Mouse (Mus musculus) E14TG2a.4 (cell line): ENCODE data around the gene Zbed4.
"Not testable (repeated sequence)": the region's sequence is repeated elsewhere in the genome, so short reads cannot be mapped to it uniquely, and the experiment has no call there.

ENCODE experiments used
- H3K27me3 ChIP-seq: 2 replicates; pipeline ENCODE4 v1.6.1; 2014; ENCODE audit warnings: low read length, control low read depth; ENCODE audit not compliant: insufficient read depth
- H3K36me3 ChIP-seq: 2 replicates; pipeline ENCODE4 v1.6.1; 2014; ENCODE audit warnings: low read length, control low read depth; ENCODE audit not compliant: insufficient read depth
- H3K4me1 ChIP-seq: replicated peaks from 2 replicates; pipeline ENCODE4 v1.6.1; 2014; ENCODE audit warnings: low read depth, low read length, control low read depth
- H3K4me3 ChIP-seq: replicated peaks from 2 replicates; pipeline ENCODE4 v1.5.1; 2014; ENCODE audit warnings: mild to moderate bottlenecking, low read length
- H3K9me3 ChIP-seq: 2 replicates; pipeline ENCODE4 v1.6.1; 2014; ENCODE audit warnings: low read length, control low read depth
- CTCF ChIP-seq: conservative IDR thresholded peaks from 2 replicates; pipeline ENCODE4 v1.5.1; 2014; ENCODE audit warnings: low read length
- NANOG ChIP-seq: IDR thresholded peaks from 2 replicates; pipeline ENCODE4 v1.6.1; 2014; ENCODE audit warnings: borderline replicate concordance, low read length, mixed read lengths
- POU5F1 ChIP-seq: IDR thresholded peaks from 2 replicates; pipeline ENCODE4 v1.6.1; 2014; ENCODE audit warnings: low read length, borderline replicate concordance

Gene Zbed4

DNA sequence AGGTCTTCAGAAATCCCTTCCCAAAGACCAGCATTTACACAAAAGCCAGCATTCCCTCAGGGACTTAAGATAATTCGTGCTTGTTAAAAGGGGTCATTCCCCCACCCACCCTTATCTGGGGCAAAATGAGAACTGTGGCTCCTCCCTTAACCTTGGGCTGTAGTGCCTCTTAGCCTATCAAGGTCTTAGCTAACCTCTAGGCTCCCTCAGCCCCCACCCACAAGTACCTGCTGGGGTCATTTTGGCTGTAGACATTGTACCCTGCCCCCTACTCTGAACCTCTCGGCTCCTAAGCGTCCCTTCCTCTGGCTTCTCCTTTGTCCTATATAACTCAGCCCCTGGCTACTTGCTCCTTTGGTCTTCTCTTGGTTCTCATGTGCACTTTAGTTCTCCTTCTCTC is 5.5 kb upstream of the Zbed4 start:
- Histone ChIP-seq H3K4me1 (peaks cover 36% of the 10 kb centered on the region), H3K4me3 (no peak overlapping the region), H3K36me3 (no peaks in the 10 kb centered on the region), H3K9me3 (no peaks in the 10 kb centered on the region), H3K27me3 (peaks cover 6% of the 10 kb centered on the region; the same call in 1 of the 2 replicates)
- TF ChIP-seq NANOG = no peak
- TF ChIP-seq CTCF = no peak
- no peak for TF ChIP-seq POU5F1

DNA sequence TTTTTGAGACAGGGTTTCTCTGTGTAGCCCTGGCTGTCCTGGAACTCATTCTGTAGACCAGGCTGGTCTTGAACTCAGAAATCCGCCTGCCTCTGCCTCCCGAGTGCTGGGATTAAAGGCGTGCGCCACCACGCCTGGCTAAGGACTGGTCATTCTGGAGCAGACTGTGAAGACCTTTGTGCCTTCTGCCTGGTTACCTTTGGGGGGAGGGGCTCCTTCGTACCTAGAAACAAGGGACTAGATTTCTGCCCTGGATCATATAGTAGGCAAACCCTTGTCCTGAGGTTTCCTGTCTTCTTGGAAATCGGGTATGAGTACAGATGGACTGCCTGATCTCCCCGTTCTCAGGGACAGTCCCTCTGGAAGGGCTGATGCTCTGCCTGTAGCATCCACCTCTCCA is 1.8 kb upstream of the Zbed4 start:
- Histone ChIP-seq H3K4me3 (peak overlapping the region; percentile 84), H3K4me1 (peaks cover 51% of the 10 kb centered on the region)
- H3K9me3 ChIP-seq, H3K27me3 ChIP-seq, H3K36me3 ChIP-seq: not testable (repeated sequence)

DNA sequence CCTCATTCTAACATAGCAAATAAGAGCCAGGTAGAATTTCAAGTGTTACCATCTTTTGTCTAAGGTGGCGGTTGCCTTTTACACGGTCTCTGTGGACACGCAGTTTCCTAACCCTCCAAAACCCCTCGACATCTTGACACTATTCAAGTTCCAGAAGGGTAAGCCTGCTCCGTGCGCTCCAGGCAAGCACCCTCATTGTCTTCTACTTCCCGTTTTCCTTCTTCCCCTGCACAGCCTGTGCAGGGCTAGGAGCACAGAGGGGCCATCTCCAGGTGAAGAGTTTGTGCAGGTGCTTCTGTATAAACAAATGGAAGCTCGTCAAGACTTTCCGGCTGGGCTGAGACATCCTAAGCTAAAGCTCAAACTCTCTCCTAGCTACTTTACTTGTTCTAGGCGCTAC is 1.4 kb upstream of the Zbed4 start:
- peak overlapping the region; percentile 84 for H3K4me3 ChIP-seq
- H3K36me3 ChIP-seq = peaks cover 11% of the 10 kb centered on the region
- no peaks in the 10 kb centered on the region for H3K9me3 ChIP-seq
- peaks cover 4% of the 10 kb centered on the region; the same call in 1 of the 2 replicates for H3K27me3 ChIP-seq
- peaks cover 48% of the 10 kb centered on the region for H3K4me1 ChIP-seq
- TF ChIP-seq CTCF = no peak
- TF ChIP-seq POU5F1 = no peak
- no peak for TF ChIP-seq NANOG

DNA sequence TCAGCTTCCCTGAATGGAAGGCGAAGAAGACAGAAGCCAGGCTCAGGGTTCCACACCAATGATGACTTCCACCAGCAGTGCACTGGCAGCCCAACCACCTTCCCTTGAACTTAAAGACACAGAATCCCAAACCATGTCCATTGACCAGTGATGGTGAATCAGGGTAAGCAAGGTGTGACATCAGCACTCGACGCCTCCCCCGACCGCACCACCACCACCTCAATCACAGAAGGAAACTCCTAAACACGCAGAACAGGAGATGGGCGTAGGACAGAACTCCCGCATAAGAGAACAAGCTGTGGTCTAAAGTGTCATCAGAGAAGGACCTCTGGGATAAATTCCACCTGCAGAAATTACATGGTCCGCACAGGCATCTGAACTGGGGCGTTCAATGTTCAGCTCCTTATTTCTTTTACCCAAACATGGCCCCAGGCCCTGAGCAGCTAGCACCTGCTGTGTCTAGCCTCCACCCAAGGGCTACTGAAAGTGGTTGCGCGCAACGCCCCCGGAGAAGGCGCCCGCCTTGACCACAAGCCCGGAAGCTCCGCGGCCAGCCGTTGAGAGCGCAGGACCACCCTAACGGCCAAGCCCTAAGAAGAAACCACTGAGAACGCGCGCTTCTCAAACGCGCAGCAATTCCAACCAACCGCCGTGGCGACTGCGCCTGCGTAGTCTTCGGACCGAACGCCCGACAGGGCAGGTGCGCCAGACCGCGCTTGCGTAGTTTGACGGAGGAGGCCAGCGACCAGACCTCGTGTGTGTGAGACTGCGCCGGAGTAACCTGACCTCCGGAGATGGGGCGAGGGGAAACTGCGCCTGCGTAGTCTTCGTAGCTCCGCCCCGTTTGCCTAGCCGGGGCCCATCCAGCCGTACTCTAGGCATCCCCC is 540 bp upstream of the Zbed4 start:
- peaks cover 39% of the 10 kb centered on the region for H3K4me1 ChIP-seq
- H3K36me3 ChIP-seq = peaks cover 16% of the 10 kb centered on the region
- H3K9me3 ChIP-seq = no peaks in the 10 kb centered on the region
- peak overlapping the region; percentile 84 for H3K4me3 ChIP-seq
- no peak for TF ChIP-seq NANOG
- H3K27me3 ChIP-seq = peaks cover 4% of the 10 kb centered on the region; the same call in 1 of the 2 replicates

DNA sequence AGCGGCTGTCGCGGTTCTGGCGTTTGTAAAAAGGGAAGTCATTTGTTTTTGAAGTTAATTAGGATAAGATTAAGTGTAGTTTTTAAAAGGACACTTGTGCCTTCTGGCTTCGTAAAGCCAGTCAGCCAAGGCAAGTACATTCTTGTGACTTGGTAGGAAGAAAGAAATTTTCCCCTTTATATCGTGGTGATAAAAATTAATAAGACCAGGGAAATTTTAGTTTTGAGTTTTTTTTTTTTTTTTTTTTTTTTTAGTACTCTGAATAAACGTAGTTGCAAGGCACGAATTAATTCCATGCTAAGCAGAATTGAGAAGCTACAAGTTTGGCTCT is 908 bp downstream of the Zbed4 start:
- Histone ChIP-seq H3K9me3 (no peaks in the 10 kb centered on the region), H3K36me3 (peaks cover 28% of the 10 kb centered on the region), H3K4me3 (peak overlapping the region; percentile 90), H3K4me1 (peaks cover 34% of the 10 kb centered on the region), H3K27me3 (peaks cover 4% of the 10 kb centered on the region; the same call in 1 of the 2 replicates)
- no peak for TF ChIP-seq POU5F1
- TF ChIP-seq CTCF = no peak
- TF ChIP-seq NANOG = no peak

DNA sequence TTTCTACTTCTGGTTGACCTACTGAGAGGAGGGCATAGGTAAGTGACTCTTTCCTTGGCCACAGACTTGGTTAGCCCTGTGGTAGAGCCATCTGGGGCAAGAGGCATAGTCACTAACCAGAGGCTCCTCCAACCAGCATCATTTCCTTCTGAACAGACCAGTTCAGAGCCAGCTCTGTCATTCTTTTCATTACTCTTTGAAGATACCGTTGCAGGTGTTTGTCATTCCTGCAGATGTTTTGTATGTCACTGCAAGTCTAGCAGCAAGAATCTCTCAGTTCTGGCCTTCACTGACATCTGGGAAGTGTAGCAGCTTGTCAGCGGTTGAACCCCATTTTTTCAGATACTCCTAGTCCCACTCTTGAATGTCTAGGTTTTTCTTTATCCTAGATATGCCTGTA is 3.4 kb downstream of the Zbed4 start:
- no peak overlapping the region for H3K4me3 ChIP-seq
- no peak for TF ChIP-seq CTCF
- TF ChIP-seq POU5F1 = no peak
- no peak for TF ChIP-seq NANOG
- H3K36me3 ChIP-seq = peaks cover 52% of the 10 kb centered on the region
- H3K27me3 ChIP-seq = no peaks in the 10 kb centered on the region
- H3K9me3 ChIP-seq = no peaks in the 10 kb centered on the region
- H3K4me1 ChIP-seq = peaks cover 35% of the 10 kb centered on the region

DNA sequence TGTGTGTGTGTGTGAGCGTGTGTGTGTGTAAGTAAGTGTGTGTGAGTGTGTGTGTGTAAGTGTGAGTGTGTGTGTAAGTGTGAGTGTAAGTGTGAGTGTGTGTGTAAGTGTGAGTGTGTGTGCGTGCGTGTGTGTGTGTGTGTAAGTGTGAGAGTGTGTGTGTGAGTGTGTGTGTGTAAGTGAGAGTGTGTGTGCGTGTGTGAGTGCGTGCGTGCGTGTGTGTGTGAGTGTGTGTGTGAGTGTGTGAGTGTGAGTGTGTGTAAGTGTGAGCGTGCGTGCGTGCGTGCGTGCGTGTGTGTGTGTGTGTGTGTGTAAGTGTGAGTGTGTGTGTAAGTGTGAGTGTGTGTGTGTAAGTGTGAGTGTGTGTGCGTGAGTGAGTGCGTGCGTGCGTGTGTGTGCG is 4.3 kb downstream of the Zbed4 start:
- Histone ChIP-seq H3K27me3 (no peaks in the 10 kb centered on the region), H3K9me3 (no peaks in the 10 kb centered on the region), H3K4me3 (no peak overlapping the region), H3K4me1 (peaks cover 26% of the 10 kb centered on the region), H3K36me3 (peaks cover 61% of the 10 kb centered on the region)
- no peak for TF ChIP-seq POU5F1

DNA sequence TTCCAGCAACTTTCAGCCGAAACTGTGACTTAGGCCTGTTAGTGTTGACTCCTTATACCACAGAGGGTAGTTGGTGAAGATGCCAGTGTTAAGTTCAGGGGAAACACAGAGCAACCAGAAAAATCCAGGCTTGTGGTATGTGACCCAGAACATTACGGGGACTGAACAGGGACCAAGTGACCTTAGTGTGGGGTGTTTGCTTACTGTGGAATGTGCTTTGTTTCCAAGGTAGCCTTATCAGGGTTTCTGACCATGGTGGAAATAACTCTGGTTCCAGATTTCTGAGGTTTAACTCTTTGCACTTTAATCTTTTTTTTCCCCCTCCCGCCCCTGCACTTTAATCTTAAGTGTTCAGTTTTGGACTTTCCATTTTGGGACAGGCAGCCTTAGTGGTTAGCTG is 6.6 kb downstream of the Zbed4 start:
- peaks cover 84% of the 10 kb centered on the region for H3K36me3 ChIP-seq
- no peak for TF ChIP-seq POU5F1
- TF ChIP-seq CTCF = no peak
- no peaks in the 10 kb centered on the region for H3K9me3 ChIP-seq
- H3K4me3 ChIP-seq = no peak overlapping the region
- peaks cover 20% of the 10 kb centered on the region for H3K4me1 ChIP-seq
- H3K27me3 ChIP-seq = no peaks in the 10 kb centered on the region

DNA sequence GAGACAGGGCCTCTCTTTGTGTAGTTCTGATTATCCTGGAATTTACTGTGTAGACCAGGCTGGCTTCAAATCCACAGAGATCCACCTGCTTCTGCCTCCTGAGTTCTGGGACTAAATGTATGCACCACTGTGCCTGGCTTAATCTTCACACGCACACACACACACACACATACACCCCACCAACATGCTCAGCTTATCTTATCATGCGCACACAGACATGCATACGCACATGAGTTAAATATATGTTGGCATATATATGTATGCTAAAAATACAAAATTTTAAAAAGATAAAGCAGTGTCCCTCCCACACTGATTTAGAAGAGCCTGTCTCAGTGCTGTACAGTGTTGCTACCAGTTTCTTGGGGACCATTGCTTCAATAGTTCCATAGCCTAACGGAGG is 10.1 kb downstream of the Zbed4 start:
- H3K27me3 ChIP-seq = no peaks in the 10 kb centered on the region
- no peaks in the 10 kb centered on the region for H3K9me3 ChIP-seq
- no peak overlapping the region for H3K4me3 ChIP-seq
- peaks cover 76% of the 10 kb centered on the region for H3K36me3 ChIP-seq
- no peak for TF ChIP-seq POU5F1
- no peak for TF ChIP-seq CTCF
- TF ChIP-seq NANOG = no peak
- peaks cover 9% of the 10 kb centered on the region for H3K4me1 ChIP-seq
